Mouse (Mus musculus): ENCODE measurements around the gene Mesd. TPM values are rescaled to one million over a fixed set of nuclear protein-coding genes. Genes with fewer than 3 reads are reported as not detected.
A peak's percentile ranks its signal among the peaks of the same experiment; 100 is the strongest.
"Not testable (repeated sequence)": the region's sequence is repeated elsewhere in the genome, so short reads cannot be mapped to it uniquely, and the experiment has no call there.

Mesd gene
- polyA plus RNA-seq, 1 experiment from 2014 or later: 113 TPM

DNA sequence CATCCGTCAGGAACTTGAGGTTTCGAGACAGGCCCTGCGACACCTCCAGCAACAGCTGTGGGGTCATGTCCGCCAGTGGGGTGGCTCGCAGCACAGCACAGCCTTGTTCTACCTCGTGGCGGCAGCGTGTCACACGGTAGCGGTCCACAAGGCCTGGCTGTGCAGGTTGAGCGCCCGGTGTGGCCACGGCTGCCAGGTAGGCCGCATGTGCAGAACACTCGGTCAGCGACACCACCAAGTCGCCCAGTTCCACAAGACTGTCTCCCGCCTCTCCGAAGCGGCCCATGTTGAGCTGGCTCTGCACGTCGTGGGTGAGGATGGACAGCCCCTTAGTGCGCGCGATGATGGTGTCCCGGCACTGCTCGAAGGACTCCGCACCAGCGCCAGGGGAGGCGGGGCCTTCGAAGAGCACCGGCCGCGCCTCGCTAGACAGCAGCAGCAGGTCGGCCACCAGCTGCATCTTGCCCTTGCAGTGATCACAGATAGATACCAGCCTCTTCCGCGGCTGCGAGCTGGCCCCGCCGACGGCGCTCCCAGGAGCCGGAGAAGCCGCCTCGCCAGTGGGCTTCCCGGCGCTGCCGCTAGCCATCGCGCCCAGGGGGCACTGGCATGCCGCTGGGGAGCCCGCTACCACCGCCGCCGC is 1.5 kb upstream of the Mesd start:
- ATAC-seq (ENCODE audit: insufficient number of reproducible peaks, insufficient read depth, low FRiP score, low TSS enrichment, low read depth): no peak
- no peaks in the 10 kb centered on the region for H3K27me3 ChIP-seq
- no peaks in the 10 kb centered on the region for H3K9me3 ChIP-seq
- peak overlapping the region; percentile 91 for H3K4me3 ChIP-seq
- peak overlapping the region; percentile 93 for H3K4me2 ChIP-seq
- peaks cover 15% of the 10 kb centered on the region for H3K36me3 ChIP-seq
- WGBS: 17% methylated on average over 56 of the region's 56 CpGs
- H3K9ac ChIP-seq: peak overlapping the region; percentile 92
- H3K27ac ChIP-seq: peak overlapping the region; percentile 95
- H3K4me1 ChIP-seq: peaks cover 60% of the 10 kb centered on the region

DNA sequence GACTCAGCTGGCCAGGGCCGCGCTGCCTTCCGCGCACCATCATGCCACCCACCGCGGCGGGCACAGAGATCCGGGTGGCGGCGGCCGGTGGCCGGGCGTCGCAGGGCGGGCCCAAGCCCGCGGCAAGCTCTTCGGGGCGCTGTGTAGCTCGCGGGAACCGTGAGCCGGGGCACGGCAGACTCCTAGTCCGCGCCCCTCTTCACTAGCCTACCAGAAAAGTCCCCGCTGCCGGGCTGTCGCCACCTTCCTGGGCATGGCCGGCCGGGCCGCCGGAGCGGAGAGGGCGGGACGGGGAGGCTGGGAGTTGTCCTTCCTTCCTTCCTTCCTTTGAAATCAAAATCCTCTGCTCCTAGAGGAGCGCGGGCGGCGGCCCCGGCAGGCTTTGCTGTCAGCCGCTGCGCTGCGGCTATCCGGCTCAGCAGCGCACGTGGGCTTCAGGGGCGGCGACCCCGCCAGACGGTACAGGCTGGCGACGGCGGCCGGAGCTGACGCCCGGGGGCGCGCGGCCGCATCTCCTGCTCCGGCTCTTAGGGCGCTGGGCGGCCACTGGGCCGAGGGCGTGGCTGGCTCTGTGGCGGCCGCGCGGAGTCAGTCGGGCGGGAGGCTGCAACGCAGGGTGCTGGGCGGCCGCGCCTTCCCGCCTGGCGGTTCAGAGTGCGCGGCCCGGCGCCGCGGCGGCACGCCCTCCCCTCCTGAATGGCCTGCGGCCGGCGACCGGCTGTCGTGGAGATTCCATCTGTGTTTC is 818 bp upstream of the Mesd start:
- Histone ChIP-seq H3K4me1 (peaks cover 53% of the 10 kb centered on the region), H3K4me2 (peak overlapping the region; percentile 93), H3K36me3 (peaks cover 10% of the 10 kb centered on the region), H3K27me3 (no peaks in the 10 kb centered on the region), H3K27ac (peak overlapping the region; percentile 95), H3K4me3 (peak overlapping the region; percentile 91), H3K9me3 (no peaks in the 10 kb centered on the region), H3K9ac (peak overlapping the region; percentile 92)
- peak; percentile 66 for ATAC-seq (ENCODE audit: insufficient number of reproducible peaks, insufficient read depth, low FRiP score, low TSS enrichment, low read depth)
- WGBS: under 1% methylated on average over 79 of the region's 91 CpGs

DNA sequence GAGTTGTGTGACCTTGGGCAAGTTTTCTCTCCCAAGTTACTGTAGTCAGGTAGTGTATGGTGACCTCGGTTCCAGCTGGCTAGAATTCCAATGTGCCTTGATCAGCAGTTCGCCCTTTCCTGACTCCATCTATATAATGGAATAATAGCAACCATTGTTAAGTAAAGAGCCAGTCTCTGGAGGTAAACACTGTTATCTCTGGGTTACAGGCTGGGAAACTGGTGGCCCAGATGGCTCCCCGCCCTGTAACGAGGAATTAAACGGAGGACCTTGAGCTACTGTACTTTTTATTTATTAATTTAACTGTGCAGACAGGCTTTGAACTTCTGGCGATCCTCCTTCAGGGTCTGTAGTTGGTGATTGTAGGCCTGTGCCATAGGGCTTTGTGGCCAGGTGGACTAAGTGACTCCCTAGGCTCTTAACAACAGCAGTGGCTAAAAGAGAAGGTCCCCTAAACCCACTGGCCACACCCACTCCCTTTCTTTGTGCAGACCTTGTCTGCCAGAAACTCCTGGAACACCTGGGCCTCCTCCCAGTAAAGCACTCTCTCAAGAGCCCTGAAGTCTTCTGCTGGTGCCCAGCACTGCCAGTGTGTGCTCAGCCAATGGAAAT is 761 bp downstream of the Mesd start:
- 36% methylated on average over 6 of the region's 6 CpGs for WGBS
- Histone ChIP-seq H3K4me3 (peak overlapping the region; percentile 91), H3K27ac (peak overlapping the region; percentile 95), H3K27me3 (no peaks in the 10 kb centered on the region), H3K4me2 (peak overlapping the region; percentile 93), H3K36me3 (peaks cover 7% of the 10 kb centered on the region), H3K9ac (peak overlapping the region; percentile 92), H3K4me1 (peaks cover 38% of the 10 kb centered on the region), H3K9me3 (no peaks in the 10 kb centered on the region)
- ATAC-seq (ENCODE audit: insufficient number of reproducible peaks, insufficient read depth, low FRiP score, low TSS enrichment, low read depth): no peak

DNA sequence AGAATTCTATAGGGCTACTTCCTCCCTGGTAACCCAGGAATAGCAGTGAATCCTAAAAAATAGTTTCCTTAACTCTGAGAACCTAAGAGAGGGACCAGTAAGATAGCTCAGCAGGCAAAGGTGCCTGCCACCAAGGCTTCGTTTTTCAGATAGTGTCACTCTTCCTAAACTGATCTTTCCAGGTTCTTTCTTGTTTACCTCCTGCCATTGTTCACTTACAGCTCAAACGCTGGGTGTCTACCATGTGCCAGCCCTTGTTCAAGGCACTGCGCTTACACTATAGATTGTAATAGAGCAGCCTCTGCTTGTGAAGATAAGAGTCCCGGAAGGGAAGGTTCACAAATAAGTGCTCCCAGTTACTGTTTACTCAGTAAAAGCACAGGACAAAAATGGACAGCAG is 1.6 kb downstream of the Mesd start:
- Histone ChIP-seq H3K27ac (no peak overlapping the region), H3K4me1 (peaks cover 29% of the 10 kb centered on the region), H3K4me3 (no peak overlapping the region), H3K36me3 (peaks cover 7% of the 10 kb centered on the region), H3K9ac (no peak overlapping the region), H3K4me2 (no peak overlapping the region), H3K27me3 (no peaks in the 10 kb centered on the region), H3K9me3 (no peaks in the 10 kb centered on the region)
- 87% methylated on average over 4 of the region's 4 CpGs for WGBS
- ATAC-seq (ENCODE audit: insufficient number of reproducible peaks, insufficient read depth, low FRiP score, low TSS enrichment, low read depth): no peak

DNA sequence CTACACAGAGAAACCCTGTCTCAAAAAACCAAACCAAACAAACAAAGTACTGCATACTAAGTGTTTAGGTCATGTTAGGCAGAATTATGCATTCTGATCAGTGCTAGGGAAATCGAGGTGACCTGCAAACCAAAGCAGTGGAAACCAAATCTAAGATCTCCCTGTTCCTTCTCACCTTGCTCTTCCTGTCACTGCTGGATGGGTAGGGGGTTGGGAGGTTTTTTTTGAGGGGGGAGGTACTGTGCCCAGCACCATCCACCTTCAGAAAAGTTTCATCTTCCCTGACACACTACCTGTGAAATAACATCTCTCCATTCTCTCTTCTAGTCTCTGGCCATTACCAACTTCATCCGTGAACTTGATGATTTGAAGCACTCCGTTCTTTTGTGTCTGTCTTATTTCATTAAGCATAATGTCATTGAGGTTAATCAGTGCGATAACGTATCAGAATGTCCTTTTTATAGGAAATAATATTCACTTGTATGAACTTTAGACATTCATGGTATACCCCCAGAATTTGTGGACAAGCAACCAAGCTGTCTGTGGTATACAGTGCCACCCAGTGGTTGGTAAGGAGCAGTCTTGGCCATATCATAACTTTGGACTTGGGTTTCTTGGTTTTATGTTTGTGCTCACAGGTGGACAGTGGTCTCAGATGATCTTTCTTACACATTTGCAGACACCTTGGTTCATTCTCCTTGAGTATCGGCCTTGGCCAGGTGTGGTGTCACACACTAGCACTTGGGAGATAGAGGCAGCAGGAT is 2.3 kb downstream of the Mesd start:
- Histone ChIP-seq H3K27me3 (no peaks in the 10 kb centered on the region), H3K36me3 (peaks cover 7% of the 10 kb centered on the region), H3K4me1 (peaks cover 22% of the 10 kb centered on the region), H3K9me3 (no peaks in the 10 kb centered on the region), H3K4me3 (no peak overlapping the region), H3K4me2 (no peak overlapping the region), H3K9ac (no peak overlapping the region), H3K27ac (no peak overlapping the region)
- WGBS: 94% methylated on average over 6 of the region's 6 CpGs
- no peak for ATAC-seq (ENCODE audit: insufficient number of reproducible peaks, insufficient read depth, low FRiP score, low TSS enrichment, low read depth)

DNA sequence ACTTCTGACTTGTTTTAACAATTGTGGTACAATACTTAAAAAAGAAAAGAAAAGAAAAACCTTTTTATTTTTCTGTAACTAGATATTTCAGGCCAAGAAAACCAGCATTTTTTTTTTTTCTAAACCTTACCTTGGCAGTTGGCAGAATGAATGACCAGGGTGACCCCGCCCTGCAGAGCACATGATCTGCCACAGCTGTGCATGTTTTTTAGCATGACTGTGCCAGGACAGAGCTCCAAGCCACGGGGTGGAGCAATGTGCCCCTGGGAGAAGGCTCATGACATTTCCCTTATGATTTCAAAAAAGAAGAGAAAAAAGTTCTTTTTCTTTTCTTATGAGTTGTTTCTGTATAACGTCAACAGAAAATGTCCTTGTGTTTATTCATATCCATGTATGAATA is 5.1 kb downstream of the Mesd start:
- Histone ChIP-seq H3K27me3 (no peaks in the 10 kb centered on the region), H3K27ac (no peak overlapping the region), H3K9ac (no peak overlapping the region), H3K9me3 (no peaks in the 10 kb centered on the region), H3K36me3 (no peaks in the 10 kb centered on the region), H3K4me1 (peaks cover 23% of the 10 kb centered on the region), H3K4me3 (no peak overlapping the region), H3K4me2 (no peak overlapping the region)
- 36% methylated on average over 3 of the region's 3 CpGs for WGBS
- ATAC-seq (ENCODE audit: insufficient number of reproducible peaks, insufficient read depth, low FRiP score, low TSS enrichment, low read depth): no peak

DNA sequence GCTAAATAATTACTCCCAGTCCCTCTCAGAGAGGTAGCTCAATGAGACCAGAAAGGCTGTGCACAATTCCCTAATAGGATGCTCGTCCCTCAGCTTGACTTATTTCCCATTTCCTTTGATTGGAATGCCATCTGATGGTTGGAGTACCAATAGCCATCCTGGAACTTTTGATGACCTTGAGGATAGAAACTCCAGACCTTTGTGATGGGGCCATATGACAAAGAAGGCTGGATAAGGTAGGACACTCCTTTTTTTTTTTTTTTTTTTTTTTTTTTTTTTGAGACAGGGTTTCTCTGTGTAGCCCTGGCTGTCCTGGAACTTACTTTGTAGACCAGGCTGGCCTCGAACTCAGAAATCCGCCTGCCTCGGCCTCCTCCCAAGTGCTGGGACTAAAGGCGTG is 5.7 kb downstream of the Mesd start:
- not testable (repeated sequence) for H3K9ac ChIP-seq; ATAC-seq (ENCODE audit: insufficient number of reproducible peaks, insufficient read depth, low FRiP score, low TSS enrichment, low read depth); H3K36me3 ChIP-seq; H3K27ac ChIP-seq; H3K4me3 ChIP-seq; H3K27me3 ChIP-seq; H3K4me2 ChIP-seq; H3K9me3 ChIP-seq
- peaks cover 21% of the 10 kb centered on the region for H3K4me1 ChIP-seq
- 78% methylated on average over 5 of the region's 5 CpGs for WGBS

DNA sequence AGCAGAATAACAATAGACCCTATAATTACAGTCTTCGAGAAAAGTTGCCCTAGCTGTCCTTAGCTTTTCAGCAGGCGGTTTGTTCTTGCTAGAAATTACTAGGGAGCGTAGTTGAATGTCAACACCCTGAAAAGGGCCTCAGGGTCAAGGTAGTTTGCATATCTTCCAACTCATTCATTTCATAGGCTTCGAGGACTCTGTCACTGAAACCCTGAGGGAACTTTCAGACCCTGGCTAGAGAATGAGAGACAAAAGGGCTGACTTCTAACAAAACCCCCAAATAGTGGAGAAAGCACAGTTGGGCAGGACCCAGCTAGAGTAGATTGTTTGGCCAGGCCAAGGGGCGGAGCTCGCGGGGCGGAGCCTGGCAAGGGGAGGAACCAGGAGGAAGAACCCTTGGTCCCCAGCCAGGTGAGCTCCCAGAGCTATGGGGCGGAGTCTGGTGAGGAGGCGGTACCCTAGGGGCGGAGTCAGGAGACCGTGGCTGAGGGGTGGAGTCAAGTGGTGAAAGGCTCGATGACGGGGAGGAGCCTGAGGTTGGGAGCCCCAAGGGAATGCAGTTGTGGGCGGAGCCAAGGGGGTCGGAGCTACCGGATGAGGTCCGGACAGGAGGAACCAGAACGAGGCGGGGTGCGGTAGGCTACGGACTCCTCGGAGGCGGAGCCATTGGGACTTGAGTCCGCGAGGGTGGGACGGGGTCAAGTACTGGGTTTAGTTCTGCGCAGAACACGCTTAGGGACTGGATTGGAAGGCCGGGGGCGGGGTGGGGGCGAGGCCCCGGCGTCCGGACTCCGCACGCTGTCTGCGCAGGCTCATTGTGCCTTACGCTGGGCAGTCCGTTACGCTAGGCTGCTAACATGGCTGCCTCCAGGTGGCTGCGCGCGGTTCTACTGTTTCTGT is 7.4 kb downstream of the Mesd start:
- peak; percentile 94 for ATAC-seq (ENCODE audit: insufficient number of reproducible peaks, insufficient read depth, low FRiP score, low TSS enrichment, low read depth)
- Histone ChIP-seq H3K9me3 (no peaks in the 10 kb centered on the region), H3K36me3 (peaks cover 13% of the 10 kb centered on the region), H3K4me3 (peak overlapping the region; percentile 79), H3K27ac (peak overlapping the region; percentile 90), H3K27me3 (no peaks in the 10 kb centered on the region), H3K4me1 (peaks cover 18% of the 10 kb centered on the region), H3K9ac (peak overlapping the region; percentile 87), H3K4me2 (peak overlapping the region; percentile 77)
- 3% methylated on average over 44 of the region's 44 CpGs for WGBS

DNA sequence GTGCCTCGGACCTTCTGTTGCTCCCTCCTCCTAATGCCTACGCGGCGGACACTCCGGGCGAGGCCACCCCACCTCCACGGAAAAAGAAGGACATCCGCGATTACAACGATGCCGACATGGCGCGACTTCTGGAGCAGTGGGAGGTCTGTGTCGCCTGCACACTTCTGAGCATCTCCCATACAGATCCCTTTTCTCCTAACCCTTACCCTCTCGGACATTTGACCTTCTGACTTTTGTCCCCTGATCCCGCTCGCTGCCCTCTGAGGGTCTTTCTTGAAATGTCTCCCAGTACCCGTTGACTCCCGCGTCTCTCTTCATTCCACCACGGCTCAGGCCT is 8.0 kb downstream of the Mesd start:
- H3K9ac ChIP-seq: peak overlapping the region; percentile 87
- H3K4me1 ChIP-seq: peaks cover 18% of the 10 kb centered on the region
- 0% methylated on average over 21 of the region's 21 CpGs for WGBS
- peak overlapping the region; percentile 90 for H3K27ac ChIP-seq
- H3K4me3 ChIP-seq: peak overlapping the region; percentile 79
- no peaks in the 10 kb centered on the region for H3K9me3 ChIP-seq
- ATAC-seq (ENCODE audit: insufficient number of reproducible peaks, insufficient read depth, low FRiP score, low TSS enrichment, low read depth): peak; percentile 45
- peak overlapping the region; percentile 77 for H3K4me2 ChIP-seq
- no peaks in the 10 kb centered on the region for H3K27me3 ChIP-seq
- H3K36me3 ChIP-seq: peaks cover 17% of the 10 kb centered on the region

DNA sequence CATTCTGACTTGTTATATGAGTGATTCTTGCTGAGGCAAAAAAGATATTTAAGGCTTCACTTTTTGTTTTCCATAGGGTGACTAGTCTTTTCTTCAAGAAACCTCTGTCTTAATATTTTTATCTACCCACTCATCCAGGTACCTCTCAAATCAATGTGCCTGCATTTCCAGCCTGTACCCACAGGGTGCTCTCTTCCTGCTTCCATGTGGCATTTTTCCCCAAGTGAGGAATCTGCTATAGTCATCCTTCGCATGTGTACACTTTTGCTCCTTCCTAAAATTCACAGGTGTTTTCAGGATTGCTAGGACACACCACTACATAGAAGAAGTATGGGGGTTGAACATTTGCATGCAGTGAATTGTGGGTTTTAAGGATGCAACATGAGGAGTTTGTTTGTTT is 10.1 kb downstream of the Mesd start:
- no peak overlapping the region for H3K9ac ChIP-seq
- no peak for ATAC-seq (ENCODE audit: insufficient number of reproducible peaks, insufficient read depth, low FRiP score, low TSS enrichment, low read depth)
- H3K27ac ChIP-seq: no peak overlapping the region
- no peaks in the 10 kb centered on the region for H3K9me3 ChIP-seq
- H3K4me3 ChIP-seq: no peak overlapping the region
- H3K36me3 ChIP-seq: peaks cover 38% of the 10 kb centered on the region
- 93% methylated on average over 1 of the region's 1 CpGs for WGBS
- no peaks in the 10 kb centered on the region for H3K27me3 ChIP-seq
- no peak overlapping the region for H3K4me2 ChIP-seq
- H3K4me1 ChIP-seq: peaks cover 18% of the 10 kb centered on the region
